Mouse (Mus musculus) olfactory bulb, adult 2 months (tissue): ENCODE results near the gene Ahcy.

Experiments
- CTCF ChIP-seq: fragments of 200-500 bp; IDR thresholded peaks from 2 replicates; pipeline ENCODE4 v1.5.1; 2012; ENCODE audit warnings: low read depth, mild to moderate bottlenecking, low read length, moderate library complexity; ENCODE audit not compliant: insufficient read depth
- POLR2A ChIP-seq: fragments of 200-500 bp; IDR thresholded peaks from 2 replicates; pipeline ENCODE4 v1.6.1; 2012; ENCODE audit warnings: mild to moderate bottlenecking, low read depth, low read length, moderate library complexity; ENCODE audit not compliant: insufficient read depth

- TF ChIP-seq CTCF = no peak
- no peak for TF ChIP-seq POLR2A
Observed at GRCm38 (mm10) chr2:155086328-155086727, 12.0 kb upstream of the Ahcy start.
